Mouse (Mus musculus) liver, embryonic 11.5 days (tissue): ENCODE measurements around the gene Carhsp1. TPM values are rescaled to one million over a fixed set of nuclear protein-coding genes. Genes with fewer than 3 reads are reported as not detected.

ENCODE experiments used
- ATAC-seq: fragments of 200-750 bp; cut with Nextera tagmentation; replicated peaks from 2 replicates; pipeline ENCODE4 v1.8.0; 2017; ENCODE audit warnings: moderate number of reproducible peaks, mild to moderate bottlenecking, moderate TSS enrichment, moderate library complexity; ENCODE audit not compliant: low FRiP score
- DNase-seq: peaks from one replicate; pipeline ENCODE4 v3.0.0-alpha.2; 2017; ENCODE audit warnings: low spot score
- H3K27ac ChIP-seq: fragments of 300-500 bp; sonication (generic); 2 replicates; pipeline ENCODE4 v1.5.1; 2014; ENCODE audit warnings: mild to moderate bottlenecking, low read depth, low read length, control low read depth
- H3K27me3 ChIP-seq: fragments of 300-500 bp; sonication (generic); replicated peaks from 2 replicates; pipeline ENCODE4 v1.6.1; 2014; ENCODE audit warnings: low read length, mixed read lengths; ENCODE audit not compliant: control insufficient read depth, insufficient read depth
- H3K36me3 ChIP-seq: fragments of 300-500 bp; sonication (generic); 2 replicates; pipeline ENCODE4 v1.6.1; 2014; ENCODE audit warnings: mild to moderate bottlenecking, low read length, moderate library complexity, mixed read lengths; ENCODE audit not compliant: control insufficient read depth, insufficient read depth
- H3K4me1 ChIP-seq: fragments of 300-500 bp; sonication (generic); replicated peaks from 2 replicates; pipeline ENCODE4 v1.6.1; 2014; ENCODE audit warnings: low read length, mixed read lengths; ENCODE audit not compliant: control insufficient read depth, insufficient read depth
- H3K4me2 ChIP-seq: fragments of 300-500 bp; sonication (generic); 2 replicates; pipeline ENCODE4 v1.6.1; 2014; ENCODE audit warnings: mild to moderate bottlenecking, control low read depth, moderate library complexity
- H3K4me3 ChIP-seq: fragments of 300-500 bp; sonication (generic); 2 replicates; pipeline ENCODE4 v1.5.1; 2014; ENCODE audit warnings: low read depth, low read length, control low read depth
- H3K9ac ChIP-seq: fragments of 300-500 bp; sonication (generic); 2 replicates; pipeline ENCODE4 v1.6.1; 2014; ENCODE audit warnings: low read depth, low read length, control low read depth
- H3K9me3 ChIP-seq: fragments of 300-500 bp; sonication (generic); 2 replicates; pipeline ENCODE4 v1.6.1; 2016; ENCODE audit warnings: low read length, inconsistent platforms, mixed read lengths; ENCODE audit not compliant: control insufficient read depth
- WGBS: fragments of 180-500 bp; shearing (Covaris S2); extraction: QIAGEN DNeasy Blood & Tissue Kit; methylation state at CpG from one replicate; pipeline ENCODE4 v1.1.7; 2014; 5-methylcytosine and 5-hydroxymethylcytosine counted together
- polyA plus RNA-seq: library from polyadenylated mRNA; unstranded; fragments of >200 nt; fragmentation: Nextera tagmentation; extraction: Ambion mirVana; gene quantifications from 2 replicates; pipeline ENCODE4 v1.2.1, GENCODE M21; 2014

Gene Carhsp1
- 24.9 and 25.4 TPM in 2 replicates for polyA plus RNA-seq

GRCm38 (mm10) chr16:8671551-8672349 lies at the start of gene Carhsp1:
Gene Carhsp1, minus strand, starts transcription at chr16:8672155.
- Histone ChIP-seq H3K9me3 (no peaks in the 10 kb centered on the region), H3K9ac (peak within 1 kb of the TSS; percentile 74), H3K27ac (peak within 1 kb of the TSS; percentile 86), H3K4me2 (peak within 1 kb of the TSS; percentile 97), H3K36me3 (no peaks in the 10 kb centered on the region), H3K27me3 (peaks cover 4% of the 10 kb centered on the region; the same call in 1 of the 2 replicates), H3K4me3 (peak within 1 kb of the TSS; percentile 70), H3K4me1 (peaks cover 52% of the 10 kb centered on the region)
- under 1% methylated on average over 60 of the region's 67 CpGs for WGBS
- ATAC-seq (peak; percentile 86), DNase-seq (peak; percentile 93)

- ATAC-seq (no peak), DNase-seq (no peak)
- Histone ChIP-seq H3K4me1 (peaks cover 19% of the 10 kb centered on the region), H3K4me2 (no peak overlapping the region), H3K4me3 (no peak overlapping the region), H3K27me3 (no peaks in the 10 kb centered on the region), H3K36me3 (peaks cover 7% of the 10 kb centered on the region; the same call in 1 of the 2 replicates), H3K9ac (no peak overlapping the region), H3K27ac (no peak overlapping the region), H3K9me3 (no peaks in the 10 kb centered on the region)
- 91% methylated on average over 4 of the region's 4 CpGs for WGBS
Observed at GRCm38 (mm10) chr16:8720447-8720846, 48.5 kb upstream of the Carhsp1 start.

GRCm38 (mm10) chr16:8717744-8718143 lies 45.8 kb upstream of the Carhsp1 start:
- Histone ChIP-seq H3K4me1 (peaks cover 17% of the 10 kb centered on the region), H3K4me2 (no peak overlapping the region), H3K27me3 (no peaks in the 10 kb centered on the region), H3K4me3 (no peak overlapping the region), H3K9me3 (no peaks in the 10 kb centered on the region), H3K9ac (no peak overlapping the region), H3K36me3 (peaks cover 23% of the 10 kb centered on the region), H3K27ac (no peak overlapping the region)
- DNase-seq (no peak), ATAC-seq (no peak)
- 89% methylated on average over 10 of the region's 10 CpGs for WGBS

GRCm38 (mm10) chr16:8716300-8716699 lies 44.3 kb upstream of the Carhsp1 start:
- Histone ChIP-seq H3K36me3 (peaks cover 35% of the 10 kb centered on the region), H3K9me3 (no peaks in the 10 kb centered on the region), H3K9ac (no peak overlapping the region), H3K4me3 (no peak overlapping the region), H3K27me3 (no peaks in the 10 kb centered on the region), H3K4me2 (no peak overlapping the region), H3K4me1 (peaks cover 13% of the 10 kb centered on the region), H3K27ac (no peak overlapping the region)
- 69% methylated on average over 6 of the region's 6 CpGs for WGBS
- ATAC-seq: no peak
- no peak for DNase-seq

DNA sequence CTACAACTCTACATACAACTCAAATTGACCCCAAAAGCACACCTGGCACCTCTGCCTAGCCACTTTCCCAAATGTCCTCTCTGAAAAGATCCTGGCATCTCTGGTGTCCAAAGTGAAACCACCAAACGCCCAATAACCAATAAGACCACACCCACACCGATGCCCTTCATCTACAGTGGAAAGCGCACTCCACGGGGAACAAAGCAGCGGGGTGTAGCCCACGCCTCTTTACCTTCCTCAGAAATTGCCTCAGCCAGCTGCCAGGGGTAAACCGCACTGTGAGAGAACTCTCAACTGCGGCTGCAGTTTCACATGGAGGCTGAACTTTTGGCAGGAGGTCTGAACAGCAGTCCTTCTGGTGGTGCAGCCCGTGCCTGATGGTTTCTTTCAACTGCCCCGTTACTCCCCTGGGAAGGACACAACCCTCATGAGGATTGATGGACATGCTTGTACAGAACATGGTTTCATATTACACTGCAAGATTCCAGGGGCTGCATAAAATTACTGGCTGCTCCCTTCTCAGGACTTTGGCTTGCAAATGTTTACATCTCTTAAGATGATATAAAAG lies 43.6 kb upstream of the Carhsp1 start:
- peaks cover 41% of the 10 kb centered on the region for H3K36me3 ChIP-seq
- WGBS: 82% methylated on average over 10 of the region's 10 CpGs
- H3K4me1 ChIP-seq: peaks cover 13% of the 10 kb centered on the region
- DNase-seq (no peak), ATAC-seq (no peak)
- H3K4me3 ChIP-seq: no peak overlapping the region
- H3K4me2 ChIP-seq: no peak overlapping the region
- no peak overlapping the region for H3K27ac ChIP-seq
- no peak overlapping the region for H3K9ac ChIP-seq
- no peaks in the 10 kb centered on the region for H3K27me3 ChIP-seq
- no peaks in the 10 kb centered on the region for H3K9me3 ChIP-seq

- Histone ChIP-seq H3K4me1 (peaks cover 13% of the 10 kb centered on the region), H3K9ac (no peak overlapping the region), H3K36me3 (peaks cover 48% of the 10 kb centered on the region), H3K27ac (no peak overlapping the region), H3K4me3 (no peak overlapping the region), H3K27me3 (no peaks in the 10 kb centered on the region), H3K9me3 (no peaks in the 10 kb centered on the region), H3K4me2 (no peak overlapping the region)
- DNase-seq: no peak
- WGBS: 83% methylated on average over 5 of the region's 5 CpGs
- ATAC-seq: no peak
Observed at GRCm38 (mm10) chr16:8714851-8715250, 42.9 kb upstream of the Carhsp1 start.

DNA sequence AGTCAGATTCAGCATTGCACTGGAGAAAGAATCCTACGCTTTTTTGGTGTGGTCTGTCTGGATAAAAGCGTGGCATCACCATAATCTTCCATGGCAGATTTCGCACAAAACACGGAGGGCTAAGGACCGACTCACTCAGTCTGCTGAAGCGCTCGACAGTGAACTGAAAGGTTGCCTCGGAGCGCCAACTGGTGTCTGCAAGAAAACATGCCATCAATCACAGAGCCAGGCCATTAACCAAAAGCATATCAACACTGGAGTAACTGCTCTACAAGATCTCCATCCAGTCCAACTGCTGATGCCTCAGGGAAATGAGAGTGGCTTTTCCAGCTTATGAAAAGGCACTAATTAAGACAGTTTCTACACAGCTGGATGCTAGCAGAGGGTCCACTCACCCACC lies 40.0 kb upstream of the Carhsp1 start:
- Histone ChIP-seq H3K4me2 (no peak overlapping the region), H3K4me1 (peaks cover 11% of the 10 kb centered on the region), H3K27ac (no peak overlapping the region), H3K27me3 (no peaks in the 10 kb centered on the region), H3K36me3 (peaks cover 73% of the 10 kb centered on the region), H3K4me3 (no peak overlapping the region), H3K9me3 (no peaks in the 10 kb centered on the region), H3K9ac (no peak overlapping the region)
- WGBS: 82% methylated on average over 9 of the region's 9 CpGs
- ATAC-seq (no peak), DNase-seq (no peak)

GRCm38 (mm10) chr16:8700586-8700985 lies 28.6 kb upstream of the Carhsp1 start:
- peaks cover 79% of the 10 kb centered on the region for H3K36me3 ChIP-seq
- DNase-seq: no peak
- ATAC-seq: no peak
- no peak overlapping the region for H3K4me3 ChIP-seq
- H3K4me2 ChIP-seq: no peak overlapping the region
- no peaks in the 10 kb centered on the region for H3K9me3 ChIP-seq
- WGBS: 93% methylated on average over 3 of the region's 3 CpGs
- H3K9ac ChIP-seq: no peak overlapping the region
- H3K4me1 ChIP-seq: no peaks in the 10 kb centered on the region
- no peak overlapping the region for H3K27ac ChIP-seq
- H3K27me3 ChIP-seq: no peaks in the 10 kb centered on the region

DNA sequence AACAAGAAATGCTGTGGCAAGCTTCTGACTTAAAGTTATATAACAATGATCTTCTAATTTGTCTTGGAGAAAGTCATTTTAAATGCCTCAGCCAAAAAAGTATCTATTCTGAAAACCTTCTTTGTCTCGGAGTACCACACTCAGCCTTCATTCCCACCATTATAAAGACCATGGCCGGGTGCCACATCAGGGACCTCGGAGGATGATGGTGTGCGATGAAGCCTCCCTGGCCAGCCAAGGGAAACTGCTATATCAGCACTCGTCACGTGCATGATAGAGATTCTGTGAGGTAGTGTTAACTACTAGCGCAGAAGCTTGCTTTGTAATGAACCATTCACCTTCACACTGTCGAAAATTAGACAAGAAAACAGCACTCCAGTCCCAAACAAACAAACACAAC lies 27.6 kb upstream of the Carhsp1 start:
- DNase-seq: no peak
- no peak overlapping the region for H3K27ac ChIP-seq
- H3K4me3 ChIP-seq: no peak overlapping the region
- H3K4me1 ChIP-seq: no peaks in the 10 kb centered on the region
- WGBS: 91% methylated on average over 8 of the region's 8 CpGs
- no peak for ATAC-seq
- no peak overlapping the region for H3K9ac ChIP-seq
- no peaks in the 10 kb centered on the region for H3K9me3 ChIP-seq
- no peaks in the 10 kb centered on the region for H3K27me3 ChIP-seq
- no peak overlapping the region for H3K4me2 ChIP-seq
- H3K36me3 ChIP-seq: peaks cover 80% of the 10 kb centered on the region
